Mouse (Mus musculus) liver, embryonic 14 days (tissue): Measurements from ENCODE around the gene Cep41. TPM values are rescaled to one million over a fixed set of nuclear protein-coding genes. Genes with fewer than 3 reads are reported as not detected.

Experiments
- polyA plus RNA-seq: library from polyadenylated mRNA; depleted of rRNA; stranded (reverse); fragments of >200 nt; gene quantifications from 2 replicates; pipeline ENCODE4 v1.2.3, GENCODE M21; 2012; rRNA removed

Gene Cep41
- polyA plus RNA-seq = 3.6 and 4.1 TPM in 2 replicates

DNA sequence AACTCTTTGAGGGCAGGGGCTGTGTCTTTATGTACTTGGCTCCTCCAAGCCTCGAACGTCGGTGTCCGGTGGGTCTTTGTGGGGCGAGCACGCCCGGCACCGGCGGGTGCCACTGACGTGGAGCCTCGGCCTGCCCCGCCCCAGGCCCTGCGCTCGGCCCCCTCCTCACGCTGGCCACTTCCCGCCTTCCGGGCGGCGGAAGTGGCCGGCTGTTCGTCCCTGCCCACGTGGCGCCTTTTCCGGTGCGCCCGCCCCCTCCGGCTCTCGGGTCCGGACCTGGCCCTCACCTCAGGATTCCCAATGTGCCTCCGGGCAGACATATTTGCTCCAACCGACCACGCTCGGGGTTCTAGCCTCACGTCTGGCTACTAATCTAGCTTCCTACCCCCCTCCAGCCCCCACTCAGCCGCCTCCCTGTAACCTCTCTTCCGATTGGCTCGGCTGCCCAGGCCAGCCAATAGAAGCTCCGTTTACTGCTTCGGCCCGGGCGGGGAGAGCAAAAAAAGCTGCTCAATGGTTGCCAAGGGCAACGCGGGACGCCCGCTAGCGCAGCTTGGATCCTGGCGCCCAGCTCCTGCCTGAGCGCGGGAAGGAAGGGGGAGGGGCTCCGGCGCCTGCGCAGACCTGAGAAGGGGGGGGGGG lies at the start of gene Cep41:
Gene Cep41, minus strand, starts transcription at position 400 of the 642 bp plus-strand sequence.

DNA sequence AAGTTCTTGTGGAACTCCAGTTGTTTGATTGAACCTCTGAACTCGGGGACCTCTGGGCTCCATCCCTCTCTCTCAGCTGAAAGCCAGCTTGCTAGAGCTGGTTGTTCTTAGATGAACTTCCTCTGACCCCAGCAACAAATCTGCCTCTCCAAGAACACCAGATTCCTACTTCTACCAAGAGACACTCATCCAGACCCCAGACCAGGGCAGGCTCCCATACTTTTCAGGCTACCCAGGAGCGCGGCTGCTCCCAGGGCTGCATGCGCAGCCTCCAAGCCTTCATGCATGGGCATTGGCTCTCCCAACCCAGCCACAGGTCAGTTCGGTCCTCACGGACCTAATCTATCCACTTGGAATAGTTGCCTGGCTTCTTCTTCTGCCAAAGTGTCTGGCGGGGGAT lies 29.8 kb upstream of the Cep41 start, which contains the start of gene Mest:
Gene Mest, plus strand, starts transcription at position 217 of the 400 bp plus-strand sequence.

DNA sequence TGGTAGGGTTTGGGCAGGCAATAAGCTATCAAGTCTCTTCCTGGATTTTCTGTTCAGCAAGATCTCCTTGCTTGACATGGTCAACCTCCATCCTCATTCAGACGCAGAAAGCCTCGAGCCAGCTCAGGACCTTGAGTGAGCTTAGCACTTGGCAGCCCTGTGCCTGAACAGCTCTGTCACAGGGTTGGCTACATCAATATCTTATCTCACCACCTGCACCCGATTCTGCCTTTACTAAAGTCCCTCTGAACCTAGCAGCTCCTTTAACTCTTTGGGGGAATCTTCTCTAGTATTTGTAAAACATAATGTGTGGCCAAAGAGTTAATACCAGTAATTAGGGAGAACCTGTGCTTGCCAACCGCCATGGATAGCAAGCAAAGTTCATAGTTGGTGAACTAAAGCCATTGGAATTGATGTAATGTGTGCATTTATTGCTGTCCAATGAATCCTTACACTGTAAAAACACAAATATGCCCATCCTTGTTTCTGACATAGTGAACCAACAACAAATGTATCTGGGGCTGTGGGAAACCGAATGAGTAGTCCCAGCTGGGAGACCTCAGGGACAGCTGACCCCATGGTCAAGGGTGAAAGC lies 54.8 kb downstream of the Cep41 start, which contains the start of gene Cpa1:
Gene Cpa1, plus strand, starts transcription at position 545 of the 595 bp plus-strand sequence.

DNA sequence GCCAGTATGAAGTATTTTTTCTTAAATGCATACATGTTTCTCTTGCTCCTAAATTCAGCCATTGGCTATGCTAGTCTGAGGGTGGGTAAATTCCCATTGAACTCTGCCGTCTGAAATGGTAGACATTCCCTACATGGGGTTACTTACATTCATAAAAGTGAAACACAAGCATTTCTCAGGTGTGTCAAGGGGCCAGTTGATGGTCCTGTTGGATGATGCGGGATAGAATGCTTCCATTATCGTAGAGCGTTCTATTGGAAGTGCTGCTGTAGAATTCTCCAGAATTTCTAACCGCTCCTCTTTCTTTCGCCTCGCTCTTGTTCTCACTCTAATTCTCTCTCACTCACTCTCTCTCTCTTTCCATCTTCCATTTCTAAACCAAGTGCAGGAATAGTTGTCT lies 82.8 kb downstream of the Cep41 start, which contains the start of gene Cpa5:
Gene Cpa5, plus strand, starts transcription at position 301 of the 400 bp plus-strand sequence.

Other genes with a start within 250 kb of the Cep41 start
- 16.6 and 19.7 TPM in 2 replicates for gene Tmem209, start 184.0 kb downstream of the Cep41 start, polyA plus RNA-seq
- gene Ssmem1, start 183.9 kb downstream of the Cep41 start, polyA plus RNA-seq = 0.08 and 0.09 TPM in 2 replicates
- 0.21 and 0.70 TPM in 2 replicates for gene Cpa2, start 152.2 kb downstream of the Cep41 start, polyA plus RNA-seq
- 0.02 and 0.10 TPM in 2 replicates for gene Cpa4, start 125.4 kb downstream of the Cep41 start, polyA plus RNA-seq
- 0.08 TPM in 1 of 2 replicates, not detected in the other for gene Cpa5, start 82.7 kb downstream of the Cep41 start, polyA plus RNA-seq
- 0.81 and 1.3 TPM in 2 replicates for gene Cpa1, start 54.5 kb downstream of the Cep41 start, polyA plus RNA-seq
- 117 and 123 TPM in 2 replicates for gene Mest, start 29.8 kb upstream of the Cep41 start, polyA plus RNA-seq
- gene Copg2, start 203.0 kb upstream of the Cep41 start, polyA plus RNA-seq = 8.1 and 9.7 TPM in 2 replicates
- 0.09 TPM in 1 of 2 replicates, not detected in the other for gene Tsga13, start 221.8 kb upstream of the Cep41 start, polyA plus RNA-seq